Mouse (Mus musculus): ENCODE data around the gene Pip4k2a.

DNA sequence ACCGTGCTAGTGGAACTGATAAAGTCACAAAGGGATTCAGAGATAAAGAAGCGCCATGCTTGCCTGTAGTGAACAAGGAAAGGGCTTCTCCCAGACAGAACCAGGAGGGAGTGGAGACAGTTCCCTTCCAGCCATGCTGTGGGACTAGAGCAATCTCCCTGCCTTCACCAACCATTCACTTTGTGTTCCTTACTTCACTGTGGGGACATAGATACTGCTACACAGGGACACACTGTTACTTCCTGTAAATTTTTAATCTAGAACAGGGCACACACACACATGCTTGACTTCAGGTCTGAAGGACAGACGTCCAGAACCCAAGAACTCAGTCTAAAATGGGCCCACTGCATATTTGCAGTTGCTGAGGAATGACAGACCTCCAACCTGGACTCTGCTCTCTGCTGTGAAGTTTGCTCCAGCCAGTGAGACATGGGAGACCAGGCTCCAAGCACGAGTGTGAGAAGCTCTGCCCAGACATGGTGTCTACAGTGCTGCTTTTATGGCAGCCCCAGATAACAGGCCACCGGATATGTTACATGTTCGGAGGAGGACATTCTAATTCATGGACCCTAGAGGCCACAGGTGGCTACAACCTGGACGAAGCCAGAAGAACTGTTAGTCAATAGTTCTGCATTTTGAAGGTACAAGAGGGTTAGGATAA, 69.2 kb downstream of the Pip4k2a start:
- no peak for TF ChIP-seq CTCF (IDR thresholded peaks at IDR 0.05; ENCODE audit: control insufficient read depth, insufficient read depth, insufficient read length)
- TF ChIP-seq MAX (IDR thresholded peaks at IDR 0.05) = no peak
- TF ChIP-seq USF1 (IDR thresholded peaks at IDR 0.05; ENCODE audit: low read depth) = no peak
- no peak for TF ChIP-seq CEBPB (IDR thresholded peaks at IDR 0.05; ENCODE audit: low read depth)

All from C2C12 (cell line).